Mouse (Mus musculus) mesoderm, embryonic 11.5 days (tissue): Measurements from ENCODE around the gene Pign.
A peak's percentile ranks its signal among the peaks of the same experiment; 100 is the strongest.

Source experiments
- DNase-seq: peaks from one replicate; pipeline ENCODE4 v3.0.0-alpha.2; 2012; ENCODE audit warnings: low read depth, low spot score

Pign gene

GRCm38 (mm10) chr1:105563821-105564220, 99.7 kb downstream of the Pign start:
- DNase-seq, result no peak

GRCm38 (mm10) chr1:105556078-105556477, 107.4 kb downstream of the Pign start:
- no peak for DNase-seq

GRCm38 (mm10) chr1:105555192-105555718, 108.2 kb downstream of the Pign start:
- peak; percentile 40 for DNase-seq

GRCm38 (mm10) chr1:105553130-105553529, 110.3 kb downstream of the Pign start:
- no peak for DNase-seq

GRCm38 (mm10) chr1:105550163-105550562, 113.3 kb downstream of the Pign start:
- DNase-seq, result no peak

GRCm38 (mm10) chr1:105549648-105550047, 113.8 kb downstream of the Pign start:
- no peak for DNase-seq

- no peak for DNase-seq
Measured at GRCm38 (mm10) chr1:105543051-105543450, 120.4 kb downstream of the Pign start.

- no peak for DNase-seq
Measured at GRCm38 (mm10) chr1:105523768-105524167, 139.7 kb downstream of the Pign start.

- DNase-seq, result no peak
Measured at GRCm38 (mm10) chr1:105522321-105522720, 141.2 kb downstream of the Pign start.

GRCm38 (mm10) chr1:105518101-105518500, 145.4 kb downstream of the Pign start:
- DNase-seq, result no peak

GRCm38 (mm10) chr1:105507116-105507515, 156.4 kb downstream of the Pign start:
- DNase-seq, result no peak

- DNase-seq, result no peak
Measured at GRCm38 (mm10) chr1:105492626-105493025, 170.9 kb downstream of the Pign start.

- no peak for DNase-seq
Measured at GRCm38 (mm10) chr1:105489456-105489855, 174.0 kb downstream of the Pign start.

- DNase-seq, result no peak
Measured at GRCm38 (mm10) chr1:105487037-105487436, 176.4 kb downstream of the Pign start.
